Mouse (Mus musculus): ENCODE data around the gene Cyp2c40.
"Not testable (repeated sequence)": the region's sequence is repeated elsewhere in the genome, so short reads cannot be mapped to it uniquely, and the experiment has no call there.

Cyp2c40 gene

DNA sequence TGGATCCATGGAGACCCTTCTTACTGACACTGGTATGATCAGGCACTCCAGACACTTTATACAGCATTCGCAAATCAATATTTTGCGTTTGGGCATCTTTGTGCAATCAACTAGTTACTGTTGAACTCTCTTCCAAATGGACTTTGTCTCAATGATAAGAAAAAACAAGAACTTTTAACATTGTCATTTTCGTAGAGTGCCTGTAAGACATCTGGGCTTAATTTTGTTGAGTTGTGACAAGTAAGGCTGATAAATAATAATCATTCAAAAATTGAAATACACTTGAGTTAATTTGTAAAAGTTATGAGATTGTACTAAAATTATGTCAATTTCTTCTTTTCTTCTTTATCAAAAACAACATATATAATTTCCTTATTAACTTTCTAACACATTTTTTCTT lies at the start of gene Cyp2c40:
Cyp2c40 (minus strand) TSS at position 101 of the 400 bp plus-strand sequence.
- DNase-seq (ENCODE audit: low read depth, low spot score) = not testable (repeated sequence)

DNA sequence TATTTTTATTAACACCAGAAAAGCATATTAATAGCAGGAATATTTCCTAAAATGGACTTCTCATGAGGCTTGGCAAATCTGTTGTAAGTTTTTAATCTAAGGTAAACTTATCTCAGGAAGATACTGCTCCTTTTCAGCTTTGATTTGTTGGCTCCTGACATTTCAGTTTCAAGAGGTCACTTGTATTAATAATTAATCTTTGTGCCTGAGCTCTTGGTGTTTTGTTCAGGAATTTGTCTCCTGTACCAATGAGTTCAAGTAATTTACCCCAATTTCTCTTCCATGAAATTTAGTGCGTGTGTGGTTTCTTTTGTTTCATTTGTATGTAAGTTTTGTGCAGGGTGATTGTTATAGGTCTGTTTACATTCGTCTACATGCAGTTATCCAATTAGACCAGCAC lies 8.3 kb upstream of the Cyp2c40 start:
- DNase-seq (ENCODE audit: low read depth, low spot score) = not testable (repeated sequence)

DNA sequence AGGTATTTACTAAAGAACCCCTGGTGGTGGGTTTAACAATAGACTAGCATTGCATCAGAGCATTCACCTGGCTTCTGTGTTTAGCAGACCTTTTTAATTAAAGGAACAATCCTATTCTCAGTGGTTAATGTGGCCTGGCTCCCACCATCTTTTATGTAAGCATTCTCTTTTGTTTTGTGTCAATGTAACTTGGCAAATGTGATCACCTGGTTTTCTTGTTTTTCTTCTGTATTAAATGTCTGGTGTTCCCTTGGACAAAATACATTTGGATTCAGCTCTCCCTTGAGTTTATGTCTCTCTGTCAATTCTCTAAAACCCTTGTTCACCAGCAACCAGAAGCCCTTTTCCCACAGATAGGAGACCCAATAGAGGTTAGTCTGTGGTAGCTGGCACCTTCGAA lies 3.8 kb upstream of the Cyp2c40 start:
- DNase-seq (ENCODE audit: low read depth, low spot score) = not testable (repeated sequence)

DNA sequence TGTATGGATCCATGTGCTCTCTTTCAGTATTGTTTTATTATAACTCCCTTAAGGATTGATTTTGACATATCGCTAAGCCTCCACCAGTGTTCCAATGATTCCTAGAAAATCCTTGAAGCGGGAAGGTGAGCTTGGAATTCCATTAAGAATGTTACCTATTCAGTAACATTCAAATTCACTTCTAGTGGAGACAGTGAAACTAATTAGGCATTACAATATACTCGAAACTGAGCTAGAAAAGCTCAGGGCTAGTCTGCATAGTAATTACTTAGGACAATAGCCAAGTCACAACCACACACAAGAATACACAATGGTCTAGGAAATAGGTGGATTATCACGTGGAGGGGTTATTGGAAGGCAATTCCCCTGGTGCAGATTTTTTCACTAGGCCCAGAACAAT lies 3.4 kb upstream of the Cyp2c40 start:
- not testable (repeated sequence) for DNase-seq (ENCODE audit: low read depth, low spot score)

DNA sequence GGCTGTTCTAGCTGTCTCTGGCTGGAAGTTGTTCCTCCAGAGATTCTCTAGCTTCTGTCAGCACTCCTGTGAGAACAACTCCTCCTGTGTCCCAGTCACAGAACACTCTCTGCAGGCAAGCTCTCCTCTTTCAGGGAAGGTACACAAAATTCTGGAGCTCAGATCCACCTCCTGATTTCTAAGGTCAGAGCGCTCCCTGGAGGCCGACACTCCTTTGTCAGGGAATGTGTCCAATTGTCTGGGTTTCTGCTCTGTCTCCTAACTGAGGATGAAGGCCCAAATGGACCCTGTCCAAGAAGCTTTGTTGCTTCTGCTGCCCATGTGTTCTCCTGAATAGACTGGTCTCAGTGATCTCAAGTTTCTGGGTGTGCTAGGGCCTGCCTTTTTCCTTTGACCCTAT lies 27.2 kb downstream of the Cyp2c40 start:
- DNase-seq (ENCODE audit: low read depth, low spot score) = peak; percentile 2

DNA sequence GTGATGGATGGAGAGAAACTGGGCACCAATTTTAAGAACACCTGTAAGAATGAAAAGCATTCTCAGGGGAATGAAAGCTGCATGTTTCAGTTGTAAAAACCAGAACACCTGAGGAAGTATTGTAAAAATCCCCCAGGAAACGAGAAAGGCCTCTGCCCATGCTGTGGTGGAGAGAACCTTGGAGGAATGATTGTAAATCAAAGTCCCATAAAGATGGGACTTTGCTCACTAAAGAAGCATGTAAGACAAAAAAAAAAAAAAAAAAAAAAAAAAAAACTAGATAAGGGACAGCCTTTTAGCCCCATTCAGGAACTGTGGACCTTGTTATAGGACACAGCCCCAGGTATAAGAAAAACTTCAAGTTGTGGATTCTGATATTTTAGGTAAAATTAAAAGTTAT lies 67.3 kb downstream of the Cyp2c40 start:
- no peak for DNase-seq (ENCODE audit: low read depth, low spot score)

DNA sequence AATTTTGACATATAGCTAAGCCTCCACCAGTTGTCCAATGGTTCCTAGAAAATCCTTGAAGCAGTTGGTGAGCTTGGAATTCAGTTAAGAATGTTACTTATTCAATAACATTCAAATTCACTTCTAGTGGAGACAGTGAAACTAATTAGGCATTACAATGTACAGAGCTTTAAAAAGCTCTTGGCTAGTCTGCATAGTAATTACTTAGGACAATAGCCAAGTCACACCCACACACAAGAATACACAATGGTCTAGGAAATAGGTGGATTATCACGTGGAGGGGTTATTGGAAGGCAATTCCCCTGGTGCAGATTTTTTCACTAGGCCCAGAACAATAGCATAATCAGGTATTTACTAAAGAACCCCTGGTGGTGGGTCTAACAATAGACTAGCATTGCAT lies 68.3 kb downstream of the Cyp2c40 start:
- DNase-seq (ENCODE audit: low read depth, low spot score) = not testable (repeated sequence)

DNA sequence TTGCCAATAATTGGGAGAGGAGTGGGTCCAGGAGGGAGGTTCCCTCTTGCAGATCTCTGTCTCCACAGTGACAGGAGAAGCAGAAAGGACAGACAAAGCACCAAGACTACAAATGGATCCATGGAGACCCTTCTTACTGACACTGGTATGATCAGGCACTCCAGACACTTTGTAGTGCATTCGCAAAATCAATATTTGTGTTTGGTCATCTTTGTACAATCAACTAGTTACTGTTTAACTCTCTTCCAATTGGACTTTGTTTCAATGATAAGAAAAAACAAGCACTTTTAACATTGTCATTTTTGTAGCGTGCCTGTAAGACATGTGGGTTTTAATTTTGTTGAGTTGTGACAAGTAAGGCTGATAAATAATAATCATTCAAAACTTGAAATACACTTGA lies 71.7 kb downstream of the Cyp2c40 start, which contains the start of gene Cyp2c68:
Cyp2c68 (minus strand) TSS at position 135 of the 400 bp plus-strand sequence.
- DNase-seq (ENCODE audit: low read depth, low spot score) = no peak
